Mouse (Mus musculus) urinary bladder, postnatal 36 days (tissue): ENCODE results near the gene Hmcn1.

Source experiments
- DNase-seq, 2 experiments: peaks; one replicate each; pipeline ENCODE4 v3.0.0; 2022; ENCODE audit warnings: low spot score in 2 of 2, mixed read lengths in 1 of 2

The Hmcn1 gene

GRCm38 (mm10) chr1:150993162-150994064, at the start of gene Hmcn1:
Gene Hmcn1, minus strand, starts transcription at chr1:150993435.
- DNase-seq, result peak in 1 of 2 experiments; percentile 19

DNA sequence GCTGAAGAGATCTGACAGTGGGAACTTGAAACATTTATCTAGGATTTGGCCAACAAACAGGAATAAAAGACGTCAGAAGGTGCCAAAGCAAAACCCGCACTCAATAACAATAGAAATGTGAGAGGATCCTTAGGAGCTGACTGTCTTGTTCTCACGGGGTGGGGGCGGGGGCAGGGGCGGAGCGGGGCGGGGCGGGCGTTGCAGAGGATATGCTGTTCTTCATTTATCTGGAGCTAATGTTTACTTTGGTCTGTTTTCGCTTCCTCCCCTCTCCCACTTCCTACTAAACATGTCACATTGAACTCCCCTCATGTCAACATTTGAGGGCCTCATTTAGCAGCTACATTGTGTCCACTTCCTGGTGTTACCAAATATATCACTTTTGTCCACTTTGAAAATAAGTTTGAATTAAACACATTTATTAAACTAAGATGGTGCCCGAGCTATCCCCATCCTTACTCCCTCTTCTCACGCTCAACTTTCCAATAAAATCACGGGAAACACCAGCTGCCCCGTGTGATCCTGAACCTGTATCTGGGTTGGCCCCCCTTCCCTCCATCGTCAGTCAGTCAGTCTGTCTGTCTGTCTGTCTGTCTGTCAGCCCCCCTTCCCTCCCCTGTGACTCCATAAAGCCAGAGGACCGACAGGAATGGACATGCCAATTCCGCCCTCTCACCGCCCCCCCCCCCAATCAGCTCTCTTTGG, 47.9 kb upstream of the Hmcn1 start:
- DNase-seq, result no peak

DNA sequence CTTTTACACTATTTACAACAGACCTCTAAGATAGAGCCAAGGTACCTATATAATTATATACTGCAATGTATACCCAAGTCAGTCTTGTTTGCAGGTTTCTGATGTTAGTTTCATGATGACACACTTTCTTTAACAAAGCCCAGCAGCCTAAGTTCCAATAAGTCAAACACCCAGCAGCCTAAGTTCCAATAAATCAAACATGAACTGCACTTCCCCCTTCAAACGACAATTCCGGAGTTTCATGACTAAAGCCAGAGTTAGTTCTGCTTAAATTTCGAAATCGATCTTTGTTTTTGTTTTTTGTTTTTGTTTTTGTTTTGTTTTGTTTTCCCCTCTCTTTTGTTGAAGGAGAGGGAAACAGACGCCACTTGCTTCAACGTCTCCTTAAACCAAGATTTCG, 47.1 kb upstream of the Hmcn1 start:
- no peak for DNase-seq

- DNase-seq, result no peak
These were observed 46.0 kb upstream of the Hmcn1 start for GRCm38 (mm10) chr1:151039189-151039588.

DNA sequence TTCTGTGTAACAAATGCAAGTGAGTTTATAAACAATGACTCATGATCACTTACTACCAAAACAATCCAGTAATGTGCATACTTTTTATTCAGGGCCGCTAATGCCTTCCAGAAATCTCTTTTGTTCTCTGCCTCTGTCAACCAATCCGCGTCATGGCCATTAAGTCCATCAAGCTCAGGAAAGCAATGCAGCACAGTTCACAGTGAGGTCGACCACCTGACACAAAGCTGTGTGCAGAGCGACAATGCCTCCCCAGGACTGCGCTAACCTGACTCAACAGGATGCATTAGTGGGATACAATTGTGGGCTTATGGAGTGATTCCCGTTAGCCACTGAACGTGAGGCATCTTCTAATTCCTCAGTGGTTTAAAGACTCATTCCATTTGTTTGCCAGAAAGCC, 45.3 kb upstream of the Hmcn1 start:
- DNase-seq, result no peak

GRCm38 (mm10) chr1:151036405-151036985, 43.3 kb upstream of the Hmcn1 start:
- no peak for DNase-seq

DNA sequence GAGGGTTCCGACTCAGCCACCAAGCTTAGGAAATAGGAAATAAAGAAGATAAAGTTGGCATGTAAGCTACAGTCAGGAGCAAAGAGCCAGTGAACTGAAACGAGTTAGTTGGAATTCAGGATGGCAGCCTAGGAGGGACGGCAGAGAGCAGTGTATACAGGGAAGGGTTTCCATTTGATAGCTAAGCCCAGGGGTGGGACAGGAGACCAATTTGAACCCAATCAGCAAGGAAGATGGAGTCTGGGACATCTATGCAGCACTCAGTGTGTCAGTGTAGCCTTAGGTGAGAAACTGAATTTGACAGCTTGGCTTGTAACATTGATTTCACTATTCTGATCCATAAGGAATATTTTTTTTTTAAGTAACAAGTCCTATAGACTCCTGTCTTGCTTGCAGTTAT, 42.5 kb upstream of the Hmcn1 start:
- no peak for DNase-seq

DNA sequence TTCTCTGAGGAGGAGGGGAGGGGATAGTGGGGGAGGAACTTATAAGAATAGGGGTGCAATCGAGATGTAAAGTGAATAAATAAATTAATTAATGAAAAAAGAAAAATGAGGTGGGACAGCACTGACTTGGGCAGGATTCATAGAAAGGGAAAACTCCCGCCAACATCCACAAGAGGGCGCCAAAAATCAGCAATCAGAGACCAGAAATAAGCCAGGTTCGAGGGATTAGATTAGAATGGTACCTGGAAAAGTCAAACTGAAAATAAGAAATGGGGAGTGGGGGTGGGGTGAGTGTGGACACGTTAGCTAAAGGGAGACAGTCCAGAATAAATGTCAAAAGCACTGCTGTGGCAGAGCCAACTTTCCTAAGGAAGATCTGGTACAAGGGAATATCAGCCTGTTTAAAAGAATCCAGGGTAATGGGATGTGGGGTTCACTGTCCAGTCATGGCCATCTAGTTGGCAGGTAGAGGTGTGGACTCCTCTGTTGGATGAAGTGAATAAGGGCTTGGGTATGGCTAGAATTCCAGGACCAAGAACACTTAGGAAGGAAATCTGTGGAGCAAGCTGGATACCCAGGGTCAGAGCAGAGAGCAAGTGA, 41.9 kb upstream of the Hmcn1 start:
- DNase-seq, result peak; percentile 53 to 54

GRCm38 (mm10) chr1:151033291-151033690, 40.1 kb upstream of the Hmcn1 start:
- no peak for DNase-seq

DNA sequence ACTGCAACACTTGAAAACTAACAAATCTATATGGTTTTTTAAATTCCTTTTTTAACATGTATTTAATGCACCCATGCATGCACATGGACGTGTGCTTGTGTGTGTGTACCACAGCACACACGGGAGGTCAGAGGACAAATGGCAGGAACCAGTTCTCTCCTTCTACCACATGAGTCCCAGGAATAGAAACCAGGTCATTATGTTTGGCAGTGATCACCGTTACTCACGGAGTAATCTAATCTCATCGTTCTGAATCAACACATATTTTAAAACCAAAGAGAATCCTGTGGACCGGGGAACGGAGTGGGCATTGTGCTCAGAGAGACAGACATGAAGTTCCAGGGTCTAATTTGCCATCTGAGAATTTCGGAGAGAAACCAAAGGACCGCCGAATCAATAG, 38.3 kb upstream of the Hmcn1 start:
- no peak for DNase-seq

GRCm38 (mm10) chr1:151031086-151031485, 37.9 kb upstream of the Hmcn1 start:
- no peak for DNase-seq

DNA sequence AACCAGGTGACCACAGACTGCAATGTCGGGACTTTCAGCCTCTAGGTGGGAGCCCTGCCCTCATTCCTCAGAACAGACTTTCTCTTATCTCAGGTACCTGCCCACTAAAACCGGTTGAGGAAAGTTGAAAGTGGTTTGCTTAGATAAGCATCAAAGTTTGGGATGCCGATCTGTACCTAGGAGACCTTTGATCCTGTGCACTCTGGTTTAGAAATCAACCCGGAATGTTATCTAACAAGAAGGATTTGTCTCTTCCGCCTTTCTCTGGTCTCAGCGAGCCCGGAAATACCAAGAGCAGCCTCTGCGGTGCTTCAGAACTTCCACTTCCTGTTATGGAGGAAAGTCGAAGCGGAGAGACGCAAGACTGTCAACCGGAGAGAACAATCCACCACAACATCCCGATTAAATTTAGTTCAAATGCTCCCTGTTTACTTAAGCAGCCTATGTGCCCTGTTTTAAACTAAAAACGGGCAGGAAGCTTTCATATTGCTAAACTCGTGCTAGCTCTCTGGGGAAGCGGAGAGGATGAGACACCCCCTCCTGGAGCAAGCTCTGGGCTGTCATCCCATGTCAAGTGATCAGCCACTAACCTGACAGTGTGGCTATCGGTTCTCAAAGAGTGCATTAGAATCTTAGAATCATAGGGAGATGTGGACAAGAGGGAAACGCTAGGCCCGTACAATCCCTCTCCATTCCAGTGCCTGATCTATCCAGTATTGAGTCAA, 32.0 kb upstream of the Hmcn1 start:
- peak; percentile 15 to 25 for DNase-seq

- no peak for DNase-seq
These were observed 26.1 kb upstream of the Hmcn1 start for GRCm38 (mm10) chr1:151019273-151019890.

- DNase-seq, result peak; percentile 45 to 46
These were observed 17.8 kb upstream of the Hmcn1 start for GRCm38 (mm10) chr1:151011056-151011455.

DNA sequence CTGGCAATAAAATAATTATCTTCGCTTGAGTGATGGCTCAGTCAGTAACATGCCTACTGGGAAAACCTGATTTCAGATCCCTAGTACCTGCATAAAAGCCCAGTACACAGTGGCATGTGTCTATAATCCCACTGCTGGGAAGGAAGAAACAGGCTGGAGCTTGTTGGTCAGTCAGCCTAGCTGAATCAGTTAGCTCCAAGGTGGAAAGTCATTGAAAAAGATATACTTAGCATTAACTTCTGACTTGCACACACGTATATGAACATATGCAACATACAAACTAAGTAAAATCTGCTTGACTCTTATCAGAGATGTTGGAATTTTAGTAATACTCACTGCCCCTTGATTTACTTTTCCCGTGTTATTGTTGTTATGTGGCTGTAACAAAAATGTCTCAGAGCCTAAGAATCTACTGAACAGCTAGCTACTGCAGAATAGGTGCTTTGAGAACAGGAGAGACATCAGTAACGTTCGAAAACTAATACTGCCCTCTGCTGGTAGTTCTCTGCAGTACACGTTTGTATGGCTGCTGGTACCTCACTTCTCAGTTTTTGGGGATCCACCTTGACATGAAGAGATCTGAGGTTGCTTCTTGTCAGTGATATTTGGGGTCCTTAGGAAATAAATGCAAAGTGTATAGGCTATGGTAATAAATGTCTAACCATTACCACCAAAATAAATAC, 16.0 kb upstream of the Hmcn1 start:
- peak; percentile 26 to 28 for DNase-seq

GRCm38 (mm10) chr1:151007747-151008146, 14.5 kb upstream of the Hmcn1 start:
- DNase-seq, result no peak

DNA sequence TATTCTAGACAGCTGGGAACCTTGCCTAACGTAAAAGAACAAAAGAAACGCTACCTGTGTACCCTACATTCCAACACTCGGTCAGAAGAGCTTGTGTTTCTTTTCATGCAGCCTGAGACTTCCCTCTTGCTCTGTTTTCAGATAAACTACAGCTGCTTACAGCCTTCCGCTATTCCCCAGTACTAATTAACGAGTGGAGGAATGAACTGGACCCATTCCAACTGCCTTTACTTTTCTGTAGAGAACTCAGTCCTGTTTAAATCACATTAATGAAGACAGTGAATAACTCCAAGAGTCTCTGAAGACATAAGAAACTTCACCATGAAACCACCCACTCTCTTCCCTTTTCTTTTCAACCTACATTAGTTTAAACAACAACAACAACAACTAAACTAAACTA, 10.8 kb upstream of the Hmcn1 start:
- no peak for DNase-seq

GRCm38 (mm10) chr1:151001868-151002428, 8.7 kb upstream of the Hmcn1 start:
- no peak for DNase-seq

GRCm38 (mm10) chr1:151000714-151001113, 7.5 kb upstream of the Hmcn1 start:
- DNase-seq, result no peak

- DNase-seq, result no peak
These were observed 1.4 kb upstream of the Hmcn1 start for GRCm38 (mm10) chr1:150994612-150995011.
